Mouse (Mus musculus) erythroblast, embryonic 14.5 days (primary cell): ENCODE measurements around the gene E330017A01Rik.

Experiments used
- GATA1 ChIP-seq: IDR thresholded peaks from 2 replicates; pipeline ENCODE4 v1.6.1; 2012; ENCODE audit warnings: low read length, inconsistent platforms, mixed read lengths
- TAL1 ChIP-seq: IDR thresholded peaks from 3 replicates; pipeline ENCODE4 v1.6.1; 2012; ENCODE audit warnings: low read length, inconsistent platforms, mixed read lengths

DNA sequence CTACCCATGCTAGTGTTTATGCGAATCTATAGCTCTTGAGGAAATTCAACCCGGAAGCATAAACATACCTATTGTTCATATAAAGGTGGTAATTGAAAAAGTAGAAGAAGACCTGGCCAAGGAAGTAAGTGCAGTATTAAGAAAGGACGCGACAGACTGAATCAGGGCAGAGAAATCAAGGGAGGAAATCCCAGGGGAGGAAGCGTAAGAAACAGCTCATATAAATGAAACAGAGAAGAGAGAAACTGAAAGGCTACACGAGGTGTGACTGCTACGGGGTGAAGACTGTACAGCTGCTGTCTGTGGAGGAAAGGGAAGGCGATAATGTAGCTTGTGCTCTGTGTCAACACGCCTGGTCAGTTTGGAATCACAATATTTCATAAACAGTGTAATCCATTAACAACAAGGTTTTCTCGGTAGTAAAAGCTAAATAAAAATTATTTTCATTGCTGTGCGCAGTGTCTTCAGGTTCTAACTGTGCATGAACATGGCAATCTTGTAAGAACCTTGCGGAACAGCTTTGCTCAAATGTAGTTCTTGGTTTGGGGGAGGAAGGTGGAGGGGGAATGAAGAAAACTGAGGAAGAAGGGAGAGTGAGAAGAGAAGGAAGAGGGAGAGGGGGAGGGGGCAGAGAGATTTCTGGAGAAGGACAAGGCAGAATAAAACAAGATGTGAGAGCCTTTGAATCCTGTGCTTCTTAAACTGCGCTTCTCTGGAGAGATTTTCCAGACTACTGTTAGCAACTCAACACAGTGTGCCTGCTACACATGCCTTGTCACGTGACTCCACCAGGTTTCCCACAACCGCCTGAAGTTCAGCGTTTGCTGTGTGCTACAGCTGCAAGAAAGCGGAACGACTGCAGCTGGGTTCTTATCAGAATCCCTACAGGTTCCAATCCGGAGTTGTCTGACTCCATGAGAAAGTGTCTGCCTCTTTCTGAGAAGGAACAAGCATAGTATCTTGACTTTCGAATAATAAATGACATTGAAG lies 47.3 kb upstream of the E330017A01Rik start:
- TF ChIP-seq TAL1 (no peak), GATA1 (no peak)
